Mouse (Mus musculus) erythroblast, embryonic 14.5 days (primary cell): Measurements from ENCODE around the gene Sez6.

ENCODE experiments used
- GATA1 ChIP-seq: IDR thresholded peaks from 2 replicates; pipeline ENCODE4 v1.6.1; 2012; ENCODE audit warnings: low read length, inconsistent platforms, mixed read lengths
- TAL1 ChIP-seq: IDR thresholded peaks from 3 replicates; pipeline ENCODE4 v1.6.1; 2012; ENCODE audit warnings: low read length, inconsistent platforms, mixed read lengths

DNA sequence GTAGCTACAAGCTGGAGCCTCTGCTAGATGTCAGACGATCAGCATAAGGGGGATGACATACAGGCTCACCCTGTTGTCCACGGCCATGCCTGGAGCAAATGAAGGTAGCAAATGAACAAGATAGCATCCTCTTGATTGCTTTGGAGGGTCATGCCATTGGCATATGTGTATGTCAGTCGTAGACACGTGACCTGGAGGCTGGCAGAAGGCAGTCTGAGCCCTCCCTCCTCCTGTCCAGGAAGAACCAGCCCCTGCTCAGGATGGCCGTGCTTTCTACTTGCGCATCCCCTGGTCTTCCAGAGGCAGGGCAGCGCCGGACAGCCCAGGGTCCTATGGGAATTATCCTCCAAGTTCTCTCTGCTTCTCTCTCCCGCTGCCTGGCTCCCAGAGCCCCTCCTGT is 28.3 kb downstream of the Sez6 start:
- TF ChIP-seq GATA1 (no peak), TAL1 (no peak)
